Mouse (Mus musculus): ENCODE measurements at regions not wholly inside any gene's neighbourhood (a gene's known extent, or its start where the extent isn't known, plus 50 kb on each side); places are given as distances from the start of the nearest gene placed in this dataset.

DNA sequence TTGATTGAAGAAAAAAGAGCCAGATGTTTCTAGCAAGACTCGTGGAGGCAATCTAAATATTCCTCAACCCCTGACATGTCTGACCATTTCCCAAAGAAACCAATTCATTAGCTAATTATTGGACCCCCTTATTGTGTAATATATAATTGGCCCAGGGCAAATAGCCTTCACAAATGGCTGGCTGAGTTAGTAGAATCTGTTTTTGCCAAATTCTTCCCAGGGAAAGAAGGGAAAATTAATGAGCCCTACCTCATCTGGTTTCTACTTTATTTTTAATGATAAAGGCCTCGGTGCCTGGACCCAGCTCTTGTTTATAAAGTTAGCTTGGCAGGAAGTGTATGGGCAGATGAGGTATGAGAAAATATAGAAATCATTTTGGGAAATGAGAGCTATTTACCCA, 428.5 kb downstream of the Etnk1 start:
- Histone ChIP-seq H3K9me3 (ENCODE audit: low read length) (no peaks in the 10 kb centered on the region; the same call in 1 of the 2 replicates), H3K4me3 (replicated peaks; ENCODE audit: low read length) (no peak overlapping the region), H3K4me1 (replicated peaks; ENCODE audit: low read depth, low read length) (no peaks in the 10 kb centered on the region), H3K36me3 (ENCODE audit: insufficient read depth, low read length) (no peaks in the 10 kb centered on the region), H3K27me3 (ENCODE audit: insufficient read depth, low read length) (no peaks in the 10 kb centered on the region)
- no peak for TF ChIP-seq CTCF (conservative IDR thresholded peaks at IDR 0.05; ENCODE audit: low read length)
- TF ChIP-seq NANOG (IDR thresholded peaks at IDR 0.05; ENCODE audit: borderline replicate concordance, low read length), result no peak
- no peak for TF ChIP-seq POU5F1 (IDR thresholded peaks at IDR 0.05; ENCODE audit: borderline replicate concordance, low read length)

DNA sequence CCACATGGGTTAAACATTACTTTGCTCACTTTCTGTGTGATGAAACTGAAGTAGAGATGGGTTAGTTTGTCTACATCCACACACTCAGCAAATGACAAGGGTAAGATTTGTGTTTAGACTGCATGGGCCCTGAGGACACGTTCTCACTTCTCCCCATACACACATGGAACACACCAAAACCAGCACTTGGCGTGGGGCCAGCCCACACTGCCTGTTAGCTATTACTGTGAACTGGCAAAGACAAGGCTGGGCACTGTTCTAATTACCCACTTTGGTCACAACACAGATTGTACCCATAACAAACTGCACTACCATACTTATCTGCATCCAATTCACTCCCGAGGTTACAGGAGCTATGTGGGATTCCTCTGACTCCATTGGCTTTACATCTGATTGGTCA, 430.4 kb downstream of the Etnk1 start:
- H3K36me3 ChIP-seq (ENCODE audit: insufficient read depth, low read length), result no peaks in the 10 kb centered on the region
- H3K4me3 ChIP-seq (replicated peaks; ENCODE audit: low read length), result no peak overlapping the region
- H3K27me3 ChIP-seq (ENCODE audit: insufficient read depth, low read length), result no peaks in the 10 kb centered on the region
- no peaks in the 10 kb centered on the region; the same call in 1 of the 2 replicates for H3K9me3 ChIP-seq (ENCODE audit: low read length)
- no peaks in the 10 kb centered on the region for H3K4me1 ChIP-seq (replicated peaks; ENCODE audit: low read depth, low read length)
- TF ChIP-seq NANOG (IDR thresholded peaks at IDR 0.05; ENCODE audit: borderline replicate concordance, low read length) (no peak), POU5F1 (IDR thresholded peaks at IDR 0.05; ENCODE audit: borderline replicate concordance, low read length) (no peak), CTCF (conservative IDR thresholded peaks at IDR 0.05; ENCODE audit: low read length) (no peak)

DNA sequence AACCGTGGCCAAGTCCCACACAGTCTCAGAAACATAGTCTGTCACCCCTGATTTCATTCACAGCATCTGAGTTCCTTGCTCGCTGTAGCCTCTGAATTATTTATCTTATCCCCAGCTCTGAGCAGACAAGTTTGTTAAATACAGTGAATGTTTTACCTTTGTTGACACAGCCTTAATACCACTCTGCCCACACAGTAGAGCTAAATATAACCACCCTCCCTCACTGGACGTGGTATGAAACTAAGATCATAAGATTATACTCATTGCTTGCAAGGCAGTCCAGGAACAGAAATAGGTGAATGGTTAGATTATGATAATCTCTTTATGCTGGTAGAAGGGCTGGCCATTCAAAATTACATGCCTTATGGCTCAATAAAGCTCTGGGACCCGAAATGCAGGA, 431.9 kb downstream of the Etnk1 start:
- Histone ChIP-seq H3K4me3 (replicated peaks; ENCODE audit: low read length) (no peak overlapping the region), H3K9me3 (ENCODE audit: low read length) (no peaks in the 10 kb centered on the region; the same call in 1 of the 2 replicates), H3K4me1 (replicated peaks; ENCODE audit: low read depth, low read length) (no peaks in the 10 kb centered on the region)

DNA sequence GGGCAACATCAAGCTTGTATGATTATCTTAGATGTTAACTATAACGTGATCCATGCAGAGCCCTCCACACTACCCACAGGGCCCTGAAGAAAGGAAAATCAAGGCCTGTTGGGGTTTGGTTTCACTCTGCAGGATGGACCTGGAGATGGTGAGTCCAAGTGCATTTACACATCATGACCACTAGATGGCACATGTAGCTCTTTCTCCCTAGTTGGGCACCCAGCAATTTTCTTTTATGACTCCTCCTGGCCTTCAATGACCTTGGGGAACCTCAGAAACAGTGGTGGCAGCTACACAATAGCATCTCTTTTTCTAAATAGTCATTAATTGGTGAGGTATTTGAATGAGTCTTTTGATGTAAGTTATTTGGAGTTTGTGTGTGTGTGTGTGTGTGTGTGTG, 442.1 kb downstream of the Etnk1 start:
- H3K36me3 ChIP-seq (ENCODE audit: insufficient read depth, low read length), result no peaks in the 10 kb centered on the region

More for the DNA sequence above, 431.9 kb downstream of the Etnk1 start:
- no peak for TF ChIP-seq POU5F1 (IDR thresholded peaks at IDR 0.05; ENCODE audit: borderline replicate concordance, low read length)
- TF ChIP-seq NANOG (IDR thresholded peaks at IDR 0.05; ENCODE audit: borderline replicate concordance, low read length), result no peak
- no peak for TF ChIP-seq CTCF (conservative IDR thresholded peaks at IDR 0.05; ENCODE audit: low read length)
- H3K27me3 ChIP-seq (ENCODE audit: insufficient read depth, low read length), result no peaks in the 10 kb centered on the region
- H3K36me3 ChIP-seq (ENCODE audit: insufficient read depth, low read length), result no peaks in the 10 kb centered on the region

DNA sequence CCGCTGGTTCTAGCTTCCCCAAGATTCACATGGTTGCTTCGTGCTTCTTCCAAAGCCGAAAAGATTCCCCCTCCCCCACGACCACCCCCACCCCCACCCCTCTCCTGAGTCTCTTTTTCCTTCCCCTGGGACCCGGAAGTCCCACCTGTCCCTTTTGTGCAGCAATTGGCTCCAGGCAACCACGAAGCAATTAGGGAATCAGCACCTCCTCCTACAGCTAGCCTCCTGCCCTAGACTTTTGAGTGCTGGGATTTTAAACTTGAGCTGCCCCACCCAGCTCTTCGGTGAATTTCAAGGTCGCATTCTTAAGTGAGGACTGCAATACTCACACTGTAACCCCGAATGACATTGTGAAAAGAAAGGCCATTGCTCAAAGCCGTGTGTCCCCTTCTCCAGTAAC, 445.9 kb downstream of the Etnk1 start:
- Histone ChIP-seq H3K9me3 (ENCODE audit: low read length) (peaks cover 12% of the 10 kb centered on the region; the same call in 1 of the 2 replicates), H3K4me3 (replicated peaks; ENCODE audit: low read length) (0 out of 2 replicates have a peak overlapping the region, but pooled peaks have one; percentile 13), H3K36me3 (ENCODE audit: insufficient read depth, low read length) (no peaks in the 10 kb centered on the region), H3K4me1 (replicated peaks; ENCODE audit: low read depth, low read length) (peaks cover 47% of the 10 kb centered on the region), H3K27me3 (ENCODE audit: insufficient read depth, low read length) (no peaks in the 10 kb centered on the region; the same call in 1 of the 2 replicates)
- TF ChIP-seq NANOG (IDR thresholded peaks at IDR 0.05; ENCODE audit: borderline replicate concordance, low read length) (peak; percentile 34; the same call in 1 of the 2 replicates), CTCF (conservative IDR thresholded peaks at IDR 0.05; ENCODE audit: low read length) (no peak)

More for the DNA sequence above, 442.1 kb downstream of the Etnk1 start:
- Histone ChIP-seq H3K4me1 (replicated peaks; ENCODE audit: low read depth, low read length) (peaks cover 27% of the 10 kb centered on the region), H3K27me3 (ENCODE audit: insufficient read depth, low read length) (no peaks in the 10 kb centered on the region; the same call in 1 of the 2 replicates), H3K4me3 (replicated peaks; ENCODE audit: low read length) (no peak overlapping the region), H3K9me3 (ENCODE audit: low read length) (peaks cover 12% of the 10 kb centered on the region; the same call in 1 of the 2 replicates)
- TF ChIP-seq NANOG (IDR thresholded peaks at IDR 0.05; ENCODE audit: borderline replicate concordance, low read length), result no peak
- no peak for TF ChIP-seq POU5F1 (IDR thresholded peaks at IDR 0.05; ENCODE audit: borderline replicate concordance, low read length)
- TF ChIP-seq CTCF (conservative IDR thresholded peaks at IDR 0.05; ENCODE audit: low read length), result peak; percentile 64

DNA sequence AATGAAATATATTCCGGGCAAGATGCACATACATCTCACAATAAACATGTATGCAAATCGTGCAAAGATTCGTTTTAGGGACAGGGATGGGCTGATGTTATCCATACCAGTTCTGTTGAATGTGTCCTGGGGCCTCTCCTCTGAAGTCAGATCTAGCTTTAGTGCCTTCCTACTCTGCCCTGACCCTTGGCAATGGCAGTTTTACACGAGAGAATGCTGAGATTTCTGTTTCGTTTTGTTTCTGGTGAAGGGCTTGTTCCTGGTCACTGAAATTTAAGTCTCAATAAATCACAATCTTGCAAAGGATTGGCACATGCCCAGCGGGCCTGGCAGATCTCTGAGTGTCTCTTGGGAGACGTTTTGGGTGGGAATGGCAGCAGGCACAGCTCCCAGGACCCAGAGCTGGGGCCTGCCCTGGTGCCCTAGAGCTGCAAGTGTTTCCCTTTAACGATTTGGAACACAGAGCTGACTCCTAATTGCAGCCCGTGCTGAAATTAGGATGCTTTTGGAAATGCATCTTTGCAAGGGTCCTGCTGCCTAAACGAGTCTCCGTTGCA, 447.5 kb downstream of the Etnk1 start:
- H3K9me3 ChIP-seq (ENCODE audit: low read length), result 0 out of 2 replicates have a peak, but pooled peaks cover 3% of the 10 kb centered on the region
- H3K36me3 ChIP-seq (ENCODE audit: insufficient read depth, low read length), result no peaks in the 10 kb centered on the region
- H3K27me3 ChIP-seq (ENCODE audit: insufficient read depth, low read length), result no peaks in the 10 kb centered on the region; the same call in 1 of the 2 replicates
- peaks cover 47% of the 10 kb centered on the region for H3K4me1 ChIP-seq (replicated peaks; ENCODE audit: low read depth, low read length)
- TF ChIP-seq POU5F1 (IDR thresholded peaks at IDR 0.05; ENCODE audit: borderline replicate concordance, low read length) (no peak), NANOG (IDR thresholded peaks at IDR 0.05; ENCODE audit: borderline replicate concordance, low read length) (no peak), CTCF (conservative IDR thresholded peaks at IDR 0.05; ENCODE audit: low read length) (no peak)
- H3K4me3 ChIP-seq (replicated peaks; ENCODE audit: low read length), result no peak overlapping the region

DNA sequence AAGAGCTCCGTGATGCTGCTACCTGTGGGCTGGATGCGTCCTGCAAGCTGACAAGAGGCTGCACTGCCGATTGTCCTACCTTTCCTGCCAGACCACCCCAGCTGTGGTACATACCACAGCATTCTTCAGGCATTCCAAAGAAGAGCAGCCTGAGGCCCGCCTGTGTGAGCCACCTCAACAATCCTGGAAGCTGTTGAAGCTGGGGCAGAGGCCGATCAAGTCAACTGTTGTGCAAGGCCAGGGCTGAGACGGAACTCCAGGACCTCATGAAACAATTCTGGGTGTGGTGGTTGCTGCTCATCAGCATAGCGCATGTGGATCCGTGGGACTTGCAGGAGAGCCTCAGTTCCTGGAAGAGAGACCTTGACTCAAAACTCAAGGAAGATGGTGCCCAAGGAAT, 448.3 kb downstream of the Etnk1 start:
- peaks cover 47% of the 10 kb centered on the region for H3K4me1 ChIP-seq (replicated peaks; ENCODE audit: low read depth, low read length)
- H3K27me3 ChIP-seq (ENCODE audit: insufficient read depth, low read length), result no peaks in the 10 kb centered on the region; the same call in 1 of the 2 replicates
- TF ChIP-seq NANOG (IDR thresholded peaks at IDR 0.05; ENCODE audit: borderline replicate concordance, low read length), result no peak
- TF ChIP-seq CTCF (conservative IDR thresholded peaks at IDR 0.05; ENCODE audit: low read length), result no peak
- TF ChIP-seq POU5F1 (IDR thresholded peaks at IDR 0.05; ENCODE audit: borderline replicate concordance, low read length), result no peak
- no peak overlapping the region for H3K4me3 ChIP-seq (replicated peaks; ENCODE audit: low read length)
- no peaks in the 10 kb centered on the region for H3K36me3 ChIP-seq (ENCODE audit: insufficient read depth, low read length)
- no peaks in the 10 kb centered on the region for H3K9me3 ChIP-seq (ENCODE audit: low read length)

DNA sequence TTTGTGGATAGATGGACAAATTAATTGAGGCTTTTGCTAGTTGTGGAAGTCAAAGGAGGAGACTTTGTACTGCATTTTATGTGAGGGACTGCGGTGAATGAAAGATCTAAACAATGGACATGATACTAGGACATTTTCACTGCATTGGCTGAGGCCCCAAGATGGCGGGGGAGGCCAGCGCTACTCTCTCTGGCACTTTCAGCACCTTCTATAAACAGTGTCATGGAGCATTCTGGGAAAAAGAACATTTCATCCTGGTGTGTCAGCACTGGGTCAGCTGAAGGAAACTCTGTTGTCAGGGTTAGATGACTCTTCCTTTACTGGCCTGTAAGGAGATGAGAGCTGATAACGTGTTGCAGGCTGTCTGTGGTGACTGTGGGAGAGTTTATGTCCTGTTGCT, 449.4 kb downstream of the Etnk1 start:
- Histone ChIP-seq H3K36me3 (ENCODE audit: insufficient read depth, low read length) (no peaks in the 10 kb centered on the region), H3K27me3 (ENCODE audit: insufficient read depth, low read length) (no peaks in the 10 kb centered on the region; the same call in 1 of the 2 replicates), H3K4me1 (replicated peaks; ENCODE audit: low read depth, low read length) (peaks cover 46% of the 10 kb centered on the region), H3K9me3 (ENCODE audit: low read length) (no peaks in the 10 kb centered on the region), H3K4me3 (replicated peaks; ENCODE audit: low read length) (no peak overlapping the region)
- no peak for TF ChIP-seq NANOG (IDR thresholded peaks at IDR 0.05; ENCODE audit: borderline replicate concordance, low read length)
- no peak for TF ChIP-seq CTCF (conservative IDR thresholded peaks at IDR 0.05; ENCODE audit: low read length)
- no peak for TF ChIP-seq POU5F1 (IDR thresholded peaks at IDR 0.05; ENCODE audit: borderline replicate concordance, low read length)

DNA sequence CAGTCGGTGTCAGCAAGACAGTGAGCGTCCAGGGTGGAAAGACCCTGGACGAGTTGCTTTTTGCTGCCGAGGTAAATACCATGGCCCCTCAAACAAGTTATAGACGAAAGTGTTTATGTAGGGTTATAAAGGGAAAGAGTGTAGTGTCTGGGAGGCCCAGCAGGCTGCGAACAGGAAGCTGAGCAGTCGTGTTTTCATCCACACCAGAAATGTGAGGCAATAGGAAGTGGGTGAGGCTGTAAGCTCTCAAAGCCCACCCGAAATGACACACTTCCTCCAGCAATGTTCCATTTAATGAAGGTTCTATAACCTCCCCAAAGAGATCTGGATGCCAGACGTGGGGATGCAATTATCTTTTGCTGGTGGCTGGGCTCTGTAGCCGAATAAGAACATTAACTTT, 451.5 kb downstream of the Etnk1 start:
- Histone ChIP-seq H3K9me3 (ENCODE audit: low read length) (no peaks in the 10 kb centered on the region), H3K27me3 (ENCODE audit: insufficient read depth, low read length) (no peaks in the 10 kb centered on the region), H3K4me1 (replicated peaks; ENCODE audit: low read depth, low read length) (peaks cover 26% of the 10 kb centered on the region), H3K36me3 (ENCODE audit: insufficient read depth, low read length) (no peaks in the 10 kb centered on the region), H3K4me3 (replicated peaks; ENCODE audit: low read length) (no peak overlapping the region)
- no peak for TF ChIP-seq POU5F1 (IDR thresholded peaks at IDR 0.05; ENCODE audit: borderline replicate concordance, low read length)
- TF ChIP-seq CTCF (conservative IDR thresholded peaks at IDR 0.05; ENCODE audit: low read length), result no peak
- no peak for TF ChIP-seq NANOG (IDR thresholded peaks at IDR 0.05; ENCODE audit: borderline replicate concordance, low read length)
